Mouse (Mus musculus): ENCODE results near the gene Ccdc88b. TPM values are rescaled to one million over a fixed set of nuclear protein-coding genes. Genes with fewer than 3 reads are reported as not detected.

Gene Ccdc88b
- total RNA-seq, 2 experiments from 2014 or later = 1.3 TPM

DNA sequence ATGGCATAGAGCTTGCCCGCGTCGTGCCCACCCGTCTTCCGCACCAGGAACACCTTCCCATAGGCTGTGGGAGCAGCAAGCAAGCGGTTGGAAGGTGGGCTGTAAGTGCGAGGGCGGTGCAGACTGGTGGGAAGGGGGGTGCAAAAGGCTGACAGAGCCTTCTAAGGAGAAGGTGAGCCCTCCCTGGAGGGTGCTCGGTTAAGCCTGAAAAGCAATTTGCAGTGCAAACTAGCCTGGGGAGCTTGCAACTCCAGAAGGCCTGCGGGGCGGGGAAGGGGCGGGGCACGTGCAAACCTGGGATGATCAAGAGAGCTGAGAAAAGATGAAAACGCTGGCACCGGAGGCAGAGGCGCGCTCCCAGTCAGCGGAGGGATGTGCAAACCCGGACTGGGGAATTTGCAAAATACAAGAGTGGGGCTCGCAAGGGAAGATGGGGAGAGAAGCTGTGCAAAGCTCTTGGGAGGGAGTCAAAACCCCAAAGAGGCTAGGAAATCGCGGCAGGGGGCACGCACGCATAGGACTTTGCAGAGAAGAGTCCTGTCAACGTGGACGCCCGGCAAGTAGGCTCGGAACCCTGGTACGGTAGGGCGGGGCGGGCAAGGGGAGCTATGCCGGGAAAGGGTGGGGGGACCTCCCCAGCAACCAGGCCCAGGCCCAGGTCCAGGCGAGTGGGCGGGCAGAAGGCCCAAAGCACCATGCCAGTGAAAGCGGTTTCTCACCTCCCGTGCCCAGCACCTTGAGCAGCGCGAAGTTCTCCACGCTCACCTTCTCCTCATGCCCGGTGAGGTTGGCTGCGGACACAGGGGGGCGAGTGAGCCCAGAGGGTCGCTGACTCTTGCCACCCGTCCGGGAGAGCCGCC is 18.2 kb downstream of the Ccdc88b start:
- intact Hi-C loops (cut with DNase I) = no loop called here
- peak; percentile 40 to 71 for DNase-seq (ENCODE audit: extremely low spot score in 1 of 2, low spot score in 2 of 2)

DNA sequence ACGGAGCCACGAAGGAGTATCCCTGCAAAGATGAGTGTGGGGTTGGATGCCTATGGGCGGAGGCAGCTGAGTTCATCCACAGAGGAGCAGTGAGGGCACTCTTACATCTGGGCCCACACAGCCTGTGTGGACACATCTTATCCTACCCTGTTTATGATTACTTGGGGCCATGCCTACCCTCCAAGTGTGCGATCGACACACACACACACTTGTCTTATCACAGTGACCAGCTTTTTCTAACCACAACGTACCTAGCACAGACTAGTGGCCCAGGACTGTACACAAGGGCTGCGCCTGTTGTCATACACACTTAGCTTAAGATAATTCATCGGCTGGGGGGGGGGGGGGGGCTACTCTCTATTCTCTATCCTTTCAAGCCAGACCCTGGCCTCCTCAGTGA is 25.6 kb downstream of the Ccdc88b start:
- intact Hi-C loops (cut with DNase I) = no loop called here
- DNase-seq (ENCODE audit: extremely low spot score in 1 of 2, low spot score in 2 of 2) = no peak

GRCm38 (mm10) chr19:6831331-6831730 is 26.7 kb downstream of the Ccdc88b start:
- intact Hi-C loops (cut with DNase I) = no loop called here
- DNase-seq (ENCODE audit: extremely low spot score in 1 of 2, low spot score in 2 of 2) = no peak

DNA sequence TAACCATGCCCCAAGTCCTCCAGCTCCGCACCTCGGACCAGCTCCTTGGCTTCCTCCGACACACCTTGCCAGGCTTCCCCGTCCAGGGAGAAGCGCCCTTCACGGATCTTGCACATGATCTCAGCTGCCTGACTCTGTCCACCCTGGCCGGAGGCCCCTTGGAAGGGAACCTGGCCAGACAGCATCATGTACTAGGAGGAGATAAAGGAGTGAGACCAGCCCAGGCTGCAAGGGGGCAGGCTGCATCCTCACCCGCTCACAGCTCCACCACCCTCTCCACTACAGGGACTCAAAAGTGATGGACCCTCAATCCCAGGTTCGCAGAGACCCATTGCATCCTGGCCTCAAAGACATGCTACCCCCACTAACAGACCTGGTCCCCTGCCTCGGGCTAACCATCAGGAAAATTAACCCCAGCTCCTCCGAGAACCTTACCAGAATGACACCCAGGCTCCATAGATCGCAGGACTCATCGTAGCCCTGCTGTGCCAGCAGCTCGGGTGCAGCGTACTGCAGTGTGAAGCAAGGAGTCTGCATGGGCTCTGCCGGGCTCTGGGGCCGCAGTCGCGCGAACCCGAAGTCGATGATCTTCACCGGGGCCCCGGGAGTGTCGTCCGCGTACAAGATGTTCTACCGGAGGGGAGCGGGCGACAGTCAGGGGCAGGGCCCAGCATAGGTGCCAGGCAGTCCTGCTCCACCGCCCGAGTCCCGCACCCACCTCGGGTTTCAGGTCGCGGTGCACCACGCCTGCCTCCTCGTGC is 27.3 kb downstream of the Ccdc88b start:
- no peak for DNase-seq (ENCODE audit: extremely low spot score in 1 of 2, low spot score in 2 of 2)
- intact Hi-C loops (cut with DNase I) = no loop called here

DNA sequence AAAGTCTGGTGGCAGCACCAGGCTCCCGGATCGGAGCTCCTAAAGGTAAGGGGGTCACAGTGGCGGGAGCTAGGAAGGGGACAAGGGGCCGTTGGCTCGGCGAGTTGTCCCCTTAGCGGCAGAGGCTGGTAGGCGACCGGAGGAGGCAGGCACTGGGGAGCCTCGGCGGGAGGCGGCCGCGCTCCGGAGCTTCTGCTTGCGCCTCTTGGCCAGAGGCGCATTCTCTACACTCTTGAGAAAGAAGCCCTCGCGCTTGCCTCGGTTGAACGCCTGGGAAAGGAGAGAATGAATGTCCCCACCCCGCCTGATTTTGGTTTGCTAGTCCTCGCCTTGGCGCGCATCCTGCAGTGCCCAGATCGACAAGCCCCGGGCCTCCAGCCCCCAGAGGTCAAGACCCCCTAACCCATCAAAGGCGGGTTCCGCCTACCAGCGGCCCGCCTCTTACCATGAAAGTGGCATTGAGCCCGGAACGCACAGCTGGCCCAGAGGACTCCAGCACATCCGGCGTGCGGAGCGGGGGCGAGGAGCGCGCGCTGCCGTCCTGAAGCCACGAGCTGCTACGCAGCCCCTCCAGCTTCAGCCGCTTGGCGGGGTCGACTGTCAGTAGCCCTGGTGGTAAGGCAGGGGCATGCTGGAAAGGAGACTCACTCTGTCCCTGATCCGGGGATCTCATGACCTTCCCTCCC is 28.0 kb downstream of the Ccdc88b start:
- intact Hi-C loops (cut with DNase I) = no loop called here
- DNase-seq (ENCODE audit: extremely low spot score in 1 of 2, low spot score in 2 of 2) = peak in 1 of 2 experiments; percentile 66

DNA sequence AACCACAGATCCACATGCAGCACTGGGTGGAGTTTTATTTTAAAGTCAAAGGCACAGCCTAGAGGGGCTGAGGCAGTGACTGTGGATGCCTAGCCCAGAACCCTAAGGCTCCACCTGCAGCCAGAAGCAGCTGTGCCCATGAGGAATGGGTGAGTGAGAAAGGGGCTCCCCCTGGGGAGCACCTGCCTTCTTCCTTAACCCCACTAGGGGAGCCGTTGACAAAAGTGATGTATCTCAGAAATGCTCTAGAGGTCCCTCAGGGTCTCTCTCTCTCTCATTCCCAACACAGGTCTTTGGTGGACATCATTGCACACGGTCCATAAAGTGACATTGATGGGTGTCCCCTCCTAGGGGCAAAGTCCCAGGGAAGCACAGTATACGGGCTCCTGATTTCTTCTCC is 28.9 kb downstream of the Ccdc88b start:
- intact Hi-C loops (cut with DNase I) = no loop called here
- DNase-seq (ENCODE audit: extremely low spot score in 1 of 2, low spot score in 2 of 2) = no peak

DNA sequence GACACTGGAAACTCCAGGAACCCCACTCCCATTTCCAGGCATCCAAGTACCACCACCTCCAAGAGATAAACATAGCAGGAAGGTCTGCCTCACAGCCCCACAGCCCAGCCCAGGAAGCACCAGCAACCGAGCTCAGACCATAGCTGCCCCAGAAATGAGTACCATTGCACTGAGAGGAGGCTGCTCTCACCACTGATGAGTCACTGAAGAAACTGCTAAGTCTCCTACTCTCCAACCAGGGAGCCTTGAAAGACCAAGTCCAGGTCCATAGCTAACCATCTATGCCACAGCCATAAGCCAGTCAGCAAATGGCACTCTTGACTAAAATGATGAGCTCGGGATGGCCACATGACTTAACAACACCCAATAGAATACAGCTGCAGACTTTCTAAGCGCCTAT is 31.4 kb downstream of the Ccdc88b start:
- intact Hi-C loops (cut with DNase I) = no loop called here
- DNase-seq (ENCODE audit: extremely low spot score in 1 of 2, low spot score in 2 of 2) = no peak

DNA sequence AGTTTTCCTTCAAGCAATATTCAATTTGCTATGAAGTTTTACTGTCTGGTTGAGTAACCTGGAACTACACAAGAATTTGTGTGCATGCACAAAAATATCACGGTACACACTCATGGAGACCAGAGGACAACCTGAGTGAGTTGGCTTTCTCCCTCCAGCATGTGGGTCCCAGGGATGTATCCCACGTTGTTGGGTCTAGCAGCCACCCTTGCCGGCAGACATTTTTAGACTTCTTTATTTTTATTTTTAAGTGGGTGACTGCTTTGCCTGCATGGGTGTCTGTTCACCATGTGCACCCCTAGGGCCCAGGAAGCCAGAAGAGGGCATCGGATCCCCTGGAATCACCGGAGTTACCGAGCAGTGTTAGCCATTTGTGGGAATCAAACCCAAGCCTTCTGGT is 32.6 kb downstream of the Ccdc88b start:
- DNase-seq (ENCODE audit: extremely low spot score in 1 of 2, low spot score in 2 of 2) = no peak

GRCm38 (mm10) chr19:6820538-6821195 is 37.3 kb downstream of the Ccdc88b start:
- intact Hi-C loops (cut with DNase I) = no loop called here
- no peak for DNase-seq (ENCODE audit: extremely low spot score in 1 of 2, low spot score in 2 of 2)

More for the DNA sequence above, 32.6 kb downstream of the Ccdc88b start:
- intact Hi-C loops (cut with DNase I) = no loop called here

DNA sequence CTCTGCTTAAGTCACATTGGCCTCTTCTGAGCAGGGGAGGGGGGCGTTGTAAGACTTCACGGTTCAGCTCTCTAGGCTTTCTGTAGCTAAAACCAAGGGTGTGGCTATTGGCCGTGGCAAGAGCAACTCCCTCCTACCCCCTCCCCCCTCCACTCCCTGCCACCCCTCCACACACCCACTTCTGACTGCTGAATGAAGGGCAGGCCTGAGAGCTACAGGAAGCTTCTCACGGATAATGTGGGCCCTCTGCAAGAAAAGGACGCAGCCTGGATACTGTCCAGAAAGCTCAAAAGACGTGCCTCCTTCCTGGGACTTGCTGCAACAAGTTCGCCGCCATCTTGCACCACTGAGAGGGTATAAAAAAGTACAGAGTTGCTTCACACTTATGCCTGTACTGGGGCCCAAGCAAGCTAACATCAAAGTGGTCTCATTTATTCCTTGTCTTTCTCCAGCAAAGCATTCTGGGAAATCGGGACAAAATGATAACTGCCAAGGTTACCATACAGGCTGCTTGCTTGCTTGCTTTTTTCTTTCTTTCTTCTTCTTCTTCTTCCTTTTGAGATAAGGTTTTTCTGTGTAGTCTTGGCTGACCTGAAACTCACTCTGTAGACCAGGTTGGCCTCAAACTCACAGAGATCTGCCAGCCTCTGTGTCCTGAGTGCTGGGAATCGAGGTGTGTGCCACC is 38.7 kb downstream of the Ccdc88b start:
- intact Hi-C loops (cut with DNase I) = no loop called here
- no peak for DNase-seq (ENCODE audit: extremely low spot score in 1 of 2, low spot score in 2 of 2)

- intact Hi-C loops (cut with DNase I) = no loop called here
- DNase-seq (ENCODE audit: extremely low spot score in 1 of 2, low spot score in 2 of 2) = no peak
Observed at GRCm38 (mm10) chr19:6814958-6815357, 43.1 kb downstream of the Ccdc88b start.

- no peak for DNase-seq (ENCODE audit: extremely low spot score in 1 of 2, low spot score in 2 of 2)
- intact Hi-C loops (cut with DNase I) = no loop called here
Observed at GRCm38 (mm10) chr19:6814366-6814765, 43.6 kb downstream of the Ccdc88b start.

Small RNA genes within 50 kb of the gene (microRNA-seq; reads per million reads assigned to microRNA genes)
- not detected for gene Mir5046

Other genes starting within 250 kb of the Ccdc88b start
- 10 to 100 TPM; 25.7 to 31.1 TPM for gene Rps6ka4, start 17.6 kb downstream of the Ccdc88b start, total RNA-seq (2021)
- 10 to 100 TPM; 42.5 to 49.6 TPM for gene Trmt112, start 51.5 kb upstream of the Ccdc88b start, total RNA-seq (2021)
- gene Prdx5, start 51.9 kb upstream of the Ccdc88b start, total RNA-seq (2021) = 100 to 1,000 TPM; 280 to 318 TPM
- 10 to 100 TPM; 41.4 to 43.5 TPM for gene Esrra, start 63.6 kb upstream of the Ccdc88b start, total RNA-seq (2021)
- 10 to 100 TPM; 14.0 to 20.6 TPM for gene Catsperz, start 67.2 kb upstream of the Ccdc88b start, total RNA-seq (2021)
- 10 to 100 TPM; 36.6 to 38.1 TPM for gene Kcnk4, start 76.3 kb upstream of the Ccdc88b start, total RNA-seq (2021)
- 10 to 100 TPM; 40.4 to 42.8 TPM for gene Bad, start 83.7 kb upstream of the Ccdc88b start, total RNA-seq (2021)
- 10 to 100 TPM; 78.7 to 79.5 TPM for gene Gpr137, start 84.3 kb upstream of the Ccdc88b start, total RNA-seq (2021)
- gene Ppp1r14b, start 116.8 kb upstream of the Ccdc88b start, total RNA-seq (2021) = 10 to 100 TPM; 97.2 to 98.4 TPM
- 10 to 100 TPM; 11.2 to 11.6 TPM for gene Plcb3, start 118.3 kb upstream of the Ccdc88b start, total RNA-seq (2021)
- gene Fkbp2, start 122.3 kb upstream of the Ccdc88b start, total RNA-seq (2021) = 10 to 100 TPM; 65.3 to 65.5 TPM
- gene Vegfb, start 129.4 kb upstream of the Ccdc88b start, total RNA-seq (2021) = 10 to 100 TPM; 72.6 to 72.8 TPM
- gene Dnajc4, start 134.4 kb upstream of the Ccdc88b start, total RNA-seq (2021) = 10 to 100 TPM; 15.8 to 19.4 TPM
- gene Nudt22, start 137.9 kb upstream of the Ccdc88b start, total RNA-seq (2021) = 1 to 10 TPM; 9.2 to 9.5 TPM
- 10 to 100 TPM; 20.2 to 20.8 TPM for gene Trpt1, start 137.9 kb upstream of the Ccdc88b start, total RNA-seq (2021)
- gene Fermt3, start 161.3 kb upstream of the Ccdc88b start, total RNA-seq (2021) = 1 to 10 TPM; 3.7 to 5.5 TPM
- gene Stip1, start 181.8 kb upstream of the Ccdc88b start, total RNA-seq (2021) = 100 to 1,000 TPM; 136 TPM
- 1 to 10 TPM; 8.0 to 8.9 TPM for gene Macrod1, start 198.6 kb upstream of the Ccdc88b start, total RNA-seq (2021)
- 10 to 100 TPM; 23.0 to 26.0 TPM for gene Flrt1, start 247.5 kb upstream of the Ccdc88b start, total RNA-seq (2021)

Data from left cerebral cortex, postnatal 10 days (tissue).